Mouse (Mus musculus): ENCODE measurements around the gene Atp11c. TPM values are rescaled to one million over a fixed set of nuclear protein-coding genes. Genes with fewer than 3 reads are reported as not detected.

Atp11c gene
- polyA plus RNA-seq, 1 experiment from 2014 or later, result 18.7 TPM

- H3K4me3 ChIP-seq (ENCODE audit: low read depth, low read length), result no peak overlapping the region
- H3K9me3 ChIP-seq (ENCODE audit: control insufficient read depth, low read length), result no peaks in the 10 kb centered on the region
- no peak overlapping the region for H3K4me2 ChIP-seq (ENCODE audit: low read depth, low read length, severe bottlenecking)
- no peak overlapping the region for H3K9ac ChIP-seq (ENCODE audit: low read length)
- no peak overlapping the region for H3K27ac ChIP-seq (ENCODE audit: low read depth, low read length)
- H3K36me3 ChIP-seq (ENCODE audit: control insufficient read depth, insufficient read depth, low read length), result no peaks in the 10 kb centered on the region
- H3K27me3 ChIP-seq (ENCODE audit: control insufficient read depth, insufficient read depth, low read length), result no peaks in the 10 kb centered on the region
- ATAC-seq (replicated peaks; ENCODE audit: low FRiP score) (no peak), DNase-seq (ENCODE audit: low spot score) (no peak)
- no peaks in the 10 kb centered on the region for H3K4me1 ChIP-seq (replicated peaks; ENCODE audit: control insufficient read depth, insufficient read depth, low read length)
These were observed 247.1 kb downstream of the Atp11c start for GRCm38 (mm10) chrX:60345447-60345846.

GRCm38 (mm10) chrX:60344991-60345390 lies 247.5 kb downstream of the Atp11c start:
- Histone ChIP-seq H3K4me2 (ENCODE audit: low read depth, low read length, severe bottlenecking) (no peak overlapping the region), H3K9ac (ENCODE audit: low read length) (no peak overlapping the region), H3K36me3 (ENCODE audit: control insufficient read depth, insufficient read depth, low read length) (no peaks in the 10 kb centered on the region), H3K4me3 (ENCODE audit: low read depth, low read length) (no peak overlapping the region), H3K4me1 (replicated peaks; ENCODE audit: control insufficient read depth, insufficient read depth, low read length) (no peaks in the 10 kb centered on the region), H3K27ac (ENCODE audit: low read depth, low read length) (no peak overlapping the region), H3K9me3 (ENCODE audit: control insufficient read depth, low read length) (no peaks in the 10 kb centered on the region), H3K27me3 (ENCODE audit: control insufficient read depth, insufficient read depth, low read length) (no peaks in the 10 kb centered on the region)
- WGBS, result 90% methylated on average over 4 of the region's 4 CpGs
- ATAC-seq (replicated peaks; ENCODE audit: low FRiP score), result no peak
- DNase-seq (ENCODE audit: low spot score), result no peak

- Histone ChIP-seq H3K27ac (ENCODE audit: low read depth, low read length) (no peak overlapping the region), H3K36me3 (ENCODE audit: control insufficient read depth, insufficient read depth, low read length) (no peaks in the 10 kb centered on the region), H3K9ac (ENCODE audit: low read length) (no peak overlapping the region), H3K9me3 (ENCODE audit: control insufficient read depth, low read length) (no peaks in the 10 kb centered on the region), H3K27me3 (ENCODE audit: control insufficient read depth, insufficient read depth, low read length) (no peaks in the 10 kb centered on the region), H3K4me1 (replicated peaks; ENCODE audit: control insufficient read depth, insufficient read depth, low read length) (no peaks in the 10 kb centered on the region), H3K4me2 (ENCODE audit: low read depth, low read length, severe bottlenecking) (no peak overlapping the region), H3K4me3 (ENCODE audit: low read depth, low read length) (no peak overlapping the region)
- DNase-seq (ENCODE audit: low spot score) (no peak), ATAC-seq (replicated peaks; ENCODE audit: low FRiP score) (no peak)
- WGBS, result 95% methylated on average over 3 of the region's 3 CpGs
These were observed 262.8 kb downstream of the Atp11c start for GRCm38 (mm10) chrX:60329735-60330134.

- H3K9ac ChIP-seq (ENCODE audit: low read length), result no peak overlapping the region
- WGBS, result 93% methylated on average over 4 of the region's 4 CpGs
These were observed 271.2 kb downstream of the Atp11c start for GRCm38 (mm10) chrX:60321321-60321720.

GRCm38 (mm10) chrX:60317661-60318060 lies 274.8 kb downstream of the Atp11c start:
- DNase-seq (ENCODE audit: low spot score), result no peak
- H3K36me3 ChIP-seq (ENCODE audit: control insufficient read depth, insufficient read depth, low read length), result no peaks in the 10 kb centered on the region
- WGBS, result 93% methylated on average over 3 of the region's 3 CpGs

More at GRCm38 (mm10) chrX:60321321-60321720, 271.2 kb downstream of the Atp11c start:
- DNase-seq (ENCODE audit: low spot score) (no peak), ATAC-seq (replicated peaks; ENCODE audit: low FRiP score) (no peak)
- Histone ChIP-seq H3K27me3 (ENCODE audit: control insufficient read depth, insufficient read depth, low read length) (no peaks in the 10 kb centered on the region), H3K27ac (ENCODE audit: low read depth, low read length) (no peak overlapping the region), H3K4me1 (replicated peaks; ENCODE audit: control insufficient read depth, insufficient read depth, low read length) (no peaks in the 10 kb centered on the region), H3K4me2 (ENCODE audit: low read depth, low read length, severe bottlenecking) (no peak overlapping the region), H3K4me3 (ENCODE audit: low read depth, low read length) (no peak overlapping the region), H3K36me3 (ENCODE audit: control insufficient read depth, insufficient read depth, low read length) (no peaks in the 10 kb centered on the region), H3K9me3 (ENCODE audit: control insufficient read depth, low read length) (no peaks in the 10 kb centered on the region)

GRCm38 (mm10) chrX:60292335-60292734 lies 300.2 kb downstream of the Atp11c start:
- 76% methylated on average over 2 of the region's 2 CpGs for WGBS
- Histone ChIP-seq H3K4me3 (ENCODE audit: low read depth, low read length) (no peak overlapping the region), H3K36me3 (ENCODE audit: control insufficient read depth, insufficient read depth, low read length) (no peaks in the 10 kb centered on the region), H3K4me2 (ENCODE audit: low read depth, low read length, severe bottlenecking) (no peak overlapping the region), H3K27me3 (ENCODE audit: control insufficient read depth, insufficient read depth, low read length) (no peaks in the 10 kb centered on the region), H3K9me3 (ENCODE audit: control insufficient read depth, low read length) (no peaks in the 10 kb centered on the region), H3K4me1 (replicated peaks; ENCODE audit: control insufficient read depth, insufficient read depth, low read length) (no peaks in the 10 kb centered on the region), H3K27ac (ENCODE audit: low read depth, low read length) (no peak overlapping the region), H3K9ac (ENCODE audit: low read length) (no peak overlapping the region)
- DNase-seq (ENCODE audit: low spot score) (no peak), ATAC-seq (replicated peaks; ENCODE audit: low FRiP score) (no peak)

More at GRCm38 (mm10) chrX:60317661-60318060, 274.8 kb downstream of the Atp11c start:
- Histone ChIP-seq H3K9ac (ENCODE audit: low read length) (no peak overlapping the region), H3K27me3 (ENCODE audit: control insufficient read depth, insufficient read depth, low read length) (no peaks in the 10 kb centered on the region), H3K4me3 (ENCODE audit: low read depth, low read length) (no peak overlapping the region), H3K27ac (ENCODE audit: low read depth, low read length) (no peak overlapping the region), H3K9me3 (ENCODE audit: control insufficient read depth, low read length) (no peaks in the 10 kb centered on the region), H3K4me1 (replicated peaks; ENCODE audit: control insufficient read depth, insufficient read depth, low read length) (no peaks in the 10 kb centered on the region), H3K4me2 (ENCODE audit: low read depth, low read length, severe bottlenecking) (no peak overlapping the region)
- ATAC-seq (replicated peaks; ENCODE audit: low FRiP score), result no peak

- no peak overlapping the region for H3K4me3 ChIP-seq (ENCODE audit: low read depth, low read length)
- no peak for ATAC-seq (replicated peaks; ENCODE audit: low FRiP score)
- H3K9ac ChIP-seq (ENCODE audit: low read length), result no peak overlapping the region
- no peaks in the 10 kb centered on the region for H3K9me3 ChIP-seq (ENCODE audit: control insufficient read depth, low read length)
- H3K27ac ChIP-seq (ENCODE audit: low read depth, low read length), result no peak overlapping the region
- no peaks in the 10 kb centered on the region for H3K36me3 ChIP-seq (ENCODE audit: control insufficient read depth, insufficient read depth, low read length)
- no peak for DNase-seq (ENCODE audit: low spot score)
- no peaks in the 10 kb centered on the region for H3K4me1 ChIP-seq (replicated peaks; ENCODE audit: control insufficient read depth, insufficient read depth, low read length)
- H3K27me3 ChIP-seq (ENCODE audit: control insufficient read depth, insufficient read depth, low read length), result no peaks in the 10 kb centered on the region
- no peak overlapping the region for H3K4me2 ChIP-seq (ENCODE audit: low read depth, low read length, severe bottlenecking)
These were observed 337.2 kb downstream of the Atp11c start for GRCm38 (mm10) chrX:60255346-60255745.

GRCm38 (mm10) chrX:60187726-60188125 lies 404.8 kb downstream of the Atp11c start:
- Histone ChIP-seq H3K27ac (ENCODE audit: low read depth, low read length) (no peak overlapping the region), H3K4me2 (ENCODE audit: low read depth, low read length, severe bottlenecking) (no peak overlapping the region), H3K27me3 (ENCODE audit: control insufficient read depth, insufficient read depth, low read length) (no peaks in the 10 kb centered on the region), H3K4me1 (replicated peaks; ENCODE audit: control insufficient read depth, insufficient read depth, low read length) (no peaks in the 10 kb centered on the region), H3K9me3 (ENCODE audit: control insufficient read depth, low read length) (no peaks in the 10 kb centered on the region), H3K9ac (ENCODE audit: low read length) (no peak overlapping the region), H3K4me3 (ENCODE audit: low read depth, low read length) (no peak overlapping the region), H3K36me3 (ENCODE audit: control insufficient read depth, insufficient read depth, low read length) (no peaks in the 10 kb centered on the region)
- no peak for ATAC-seq (replicated peaks; ENCODE audit: low FRiP score)
- 55% methylated on average over 1 of the region's 1 CpGs for WGBS
- DNase-seq (ENCODE audit: low spot score), result no peak

GRCm38 (mm10) chrX:60182611-60183010 lies 409.9 kb downstream of the Atp11c start:
- H3K27ac ChIP-seq (ENCODE audit: low read depth, low read length), result no peak overlapping the region
- H3K9ac ChIP-seq (ENCODE audit: low read length), result no peak overlapping the region
- no peaks in the 10 kb centered on the region for H3K36me3 ChIP-seq (ENCODE audit: control insufficient read depth, insufficient read depth, low read length)
- WGBS, result 40% methylated on average over 3 of the region's 3 CpGs
- DNase-seq (ENCODE audit: low spot score), result no peak
- no peak overlapping the region for H3K4me3 ChIP-seq (ENCODE audit: low read depth, low read length)
- no peak overlapping the region for H3K4me2 ChIP-seq (ENCODE audit: low read depth, low read length, severe bottlenecking)
- no peaks in the 10 kb centered on the region for H3K4me1 ChIP-seq (replicated peaks; ENCODE audit: control insufficient read depth, insufficient read depth, low read length)
- H3K27me3 ChIP-seq (ENCODE audit: control insufficient read depth, insufficient read depth, low read length), result no peaks in the 10 kb centered on the region
- no peaks in the 10 kb centered on the region for H3K9me3 ChIP-seq (ENCODE audit: control insufficient read depth, low read length)
- ATAC-seq (replicated peaks; ENCODE audit: low FRiP score), result no peak
